Mouse (Mus musculus): ENCODE data around the gene Rara. TPM values are rescaled to one million over a fixed set of nuclear protein-coding genes. Genes with fewer than 3 reads are reported as not detected.
"Not testable (repeated sequence)": the region's sequence is repeated elsewhere in the genome, so short reads cannot be mapped to it uniquely, and the experiment has no call there.

Gene Rara
- polyA plus RNA-seq, 1 experiment from 2014 or later = 9.1 TPM

GRCm38 (mm10) chr11:98933151-98933550 lies 5.5 kb downstream of the Rara start:
- Histone ChIP-seq H3K4me2 (replicated peaks) (no peak overlapping the region), H3K36me3 (no peaks in the 10 kb centered on the region), H3K27ac (no peak overlapping the region), H3K4me3 (replicated peaks) (no peak overlapping the region), H3K9ac (replicated peaks) (no peak overlapping the region), H3K9me3 (no peaks in the 10 kb centered on the region), H3K4me1 (replicated peaks) (peaks cover 74% of the 10 kb centered on the region), H3K27me3 (peaks cover 20% of the 10 kb centered on the region)
- no peak for ATAC-seq
- WGBS = 59% methylated on average over 9 of the region's 9 CpGs

GRCm38 (mm10) chr11:98933847-98934246 lies 6.2 kb downstream of the Rara start:
- not testable (repeated sequence) for ATAC-seq; H3K9me3 ChIP-seq; H3K4me3 ChIP-seq (replicated peaks); H3K27ac ChIP-seq; H3K9ac ChIP-seq (replicated peaks); H3K4me2 ChIP-seq (replicated peaks); H3K36me3 ChIP-seq
- WGBS = 81% methylated on average over 2 of the region's 2 CpGs
- peaks cover 23% of the 10 kb centered on the region for H3K27me3 ChIP-seq
- H3K4me1 ChIP-seq (replicated peaks) = peaks cover 74% of the 10 kb centered on the region

GRCm38 (mm10) chr11:98934367-98934766 lies 6.7 kb downstream of the Rara start:
- Histone ChIP-seq H3K4me2 (replicated peaks) (no peak overlapping the region), H3K27ac (no peak overlapping the region), H3K9ac (replicated peaks) (no peak overlapping the region), H3K27me3 (peaks cover 27% of the 10 kb centered on the region), H3K4me1 (replicated peaks) (peaks cover 74% of the 10 kb centered on the region), H3K36me3 (no peaks in the 10 kb centered on the region), H3K4me3 (replicated peaks) (no peak overlapping the region), H3K9me3 (no peaks in the 10 kb centered on the region)
- WGBS = 91% methylated on average over 3 of the region's 3 CpGs
- no peak for ATAC-seq

GRCm38 (mm10) chr11:98935123-98935522 lies 7.5 kb downstream of the Rara start:
- no peaks in the 10 kb centered on the region for H3K9me3 ChIP-seq
- 85% methylated on average over 3 of the region's 3 CpGs for WGBS
- peaks cover 30% of the 10 kb centered on the region for H3K27me3 ChIP-seq
- peaks cover 74% of the 10 kb centered on the region for H3K4me1 ChIP-seq (replicated peaks)
- no peak overlapping the region for H3K4me3 ChIP-seq (replicated peaks)
- H3K9ac ChIP-seq (replicated peaks) = no peak overlapping the region
- no peak for ATAC-seq
- no peaks in the 10 kb centered on the region for H3K36me3 ChIP-seq
- no peak overlapping the region for H3K27ac ChIP-seq
- H3K4me2 ChIP-seq (replicated peaks) = no peak overlapping the region

- no peak for ATAC-seq
- no peaks in the 10 kb centered on the region for H3K36me3 ChIP-seq
- 1% methylated on average over 29 of the region's 29 CpGs for WGBS
- no peaks in the 10 kb centered on the region for H3K9me3 ChIP-seq
- peaks cover 74% of the 10 kb centered on the region for H3K4me1 ChIP-seq (replicated peaks)
- no peak overlapping the region for H3K27ac ChIP-seq
- H3K4me2 ChIP-seq (replicated peaks) = peak overlapping the region; percentile 92
- peak overlapping the region; percentile 70; the same call in 1 of the 2 replicates for H3K9ac ChIP-seq (replicated peaks)
- H3K4me3 ChIP-seq (replicated peaks) = peak overlapping the region; percentile 57
- peaks cover 30% of the 10 kb centered on the region for H3K27me3 ChIP-seq
Observed at GRCm38 (mm10) chr11:98936170-98936569, 8.6 kb downstream of the Rara start.

GRCm38 (mm10) chr11:98936606-98937409 lies 9.2 kb downstream of the Rara start:
- H3K27me3 ChIP-seq = peaks cover 30% of the 10 kb centered on the region
- WGBS = 3% methylated on average over 23 of the region's 23 CpGs
- no peaks in the 10 kb centered on the region for H3K36me3 ChIP-seq
- H3K4me3 ChIP-seq (replicated peaks) = peak overlapping the region; percentile 57
- H3K9ac ChIP-seq (replicated peaks) = peak overlapping the region; percentile 70
- peaks cover 74% of the 10 kb centered on the region for H3K4me1 ChIP-seq (replicated peaks)
- peak; percentile 48 for ATAC-seq
- no peak overlapping the region for H3K27ac ChIP-seq
- H3K9me3 ChIP-seq = no peaks in the 10 kb centered on the region
- H3K4me2 ChIP-seq (replicated peaks) = peak overlapping the region; percentile 92

GRCm38 (mm10) chr11:98937410-98937913 lies 9.8 kb downstream of the Rara start:
- WGBS = under 1% methylated on average over 36 of the region's 38 CpGs
- no peaks in the 10 kb centered on the region for H3K36me3 ChIP-seq
- H3K27me3 ChIP-seq = peaks cover 30% of the 10 kb centered on the region
- peaks cover 72% of the 10 kb centered on the region for H3K4me1 ChIP-seq (replicated peaks)
- H3K27ac ChIP-seq = no peak overlapping the region
- peak overlapping the region; percentile 92 for H3K4me2 ChIP-seq (replicated peaks)
- ATAC-seq = peak; percentile 90
- peak overlapping the region; percentile 57 for H3K4me3 ChIP-seq (replicated peaks)
- H3K9me3 ChIP-seq = no peaks in the 10 kb centered on the region
- H3K9ac ChIP-seq (replicated peaks) = peak overlapping the region; percentile 70

GRCm38 (mm10) chr11:98937914-98938694 lies 10.5 kb downstream of the Rara start:
- ATAC-seq = no peak

GRCm38 (mm10) chr11:98938701-98939083 lies 11.1 kb downstream of the Rara start:
- Histone ChIP-seq H3K4me2 (replicated peaks) (peak overlapping the region; percentile 92), H3K27me3 (peaks cover 30% of the 10 kb centered on the region), H3K4me1 (replicated peaks) (peaks cover 75% of the 10 kb centered on the region), H3K9me3 (no peaks in the 10 kb centered on the region), H3K9ac (replicated peaks) (0 out of 2 replicates have a peak overlapping the region, but pooled peaks have one; percentile 14), H3K4me3 (replicated peaks) (peak overlapping the region; percentile 57), H3K27ac (no peak overlapping the region), H3K36me3 (no peaks in the 10 kb centered on the region)
- no peak for ATAC-seq
- WGBS = 47% methylated on average over 7 of the region's 7 CpGs

More at GRCm38 (mm10) chr11:98937914-98938694, 10.5 kb downstream of the Rara start:
- Histone ChIP-seq H3K4me1 (replicated peaks) (peaks cover 72% of the 10 kb centered on the region), H3K9ac (replicated peaks) (peak overlapping the region; percentile 70), H3K9me3 (no peaks in the 10 kb centered on the region), H3K4me3 (replicated peaks) (peak overlapping the region; percentile 57), H3K27ac (no peak overlapping the region), H3K36me3 (no peaks in the 10 kb centered on the region), H3K27me3 (peaks cover 30% of the 10 kb centered on the region), H3K4me2 (replicated peaks) (peak overlapping the region; percentile 92)
- WGBS = 0% methylated on average over 39 of the region's 39 CpGs

- Histone ChIP-seq H3K9ac (replicated peaks) (0 out of 2 replicates have a peak overlapping the region, but pooled peaks have one; percentile 10), H3K36me3 (no peaks in the 10 kb centered on the region), H3K27me3 (peaks cover 30% of the 10 kb centered on the region), H3K9me3 (no peaks in the 10 kb centered on the region), H3K4me2 (replicated peaks) (peak overlapping the region; percentile 92), H3K4me1 (replicated peaks) (peaks cover 81% of the 10 kb centered on the region), H3K27ac (no peak overlapping the region), H3K4me3 (replicated peaks) (no peak overlapping the region)
- 60% methylated on average over 15 of the region's 15 CpGs for WGBS
- ATAC-seq = no peak
Observed at GRCm38 (mm10) chr11:98939084-98939952, 11.7 kb downstream of the Rara start.

GRCm38 (mm10) chr11:98939953-98940641 lies 12.5 kb downstream of the Rara start:
- no peak overlapping the region for H3K9ac ChIP-seq (replicated peaks)
- H3K4me1 ChIP-seq (replicated peaks) = peaks cover 89% of the 10 kb centered on the region
- no peak overlapping the region for H3K27ac ChIP-seq
- no peaks in the 10 kb centered on the region for H3K9me3 ChIP-seq
- no peaks in the 10 kb centered on the region for H3K36me3 ChIP-seq
- H3K4me2 ChIP-seq (replicated peaks) = peak overlapping the region; percentile 92
- no peak for ATAC-seq
- H3K4me3 ChIP-seq (replicated peaks) = no peak overlapping the region
- H3K27me3 ChIP-seq = peaks cover 27% of the 10 kb centered on the region
- WGBS = 60% methylated on average over 11 of the region's 11 CpGs

Measured in midbrain, embryonic 13.5 days (tissue).